Mouse (Mus musculus) heart, adult 2 months (tissue): ENCODE data around the gene Rgs3. TPM values are rescaled to one million over a fixed set of nuclear protein-coding genes. Genes with fewer than 3 reads are reported as not detected.
A peak's percentile ranks its signal among the peaks of the same experiment; 100 is the strongest.

ENCODE experiments used
- DNase-seq, 2 experiments: peaks; one replicate each; pipeline ENCODE4 v3.0.0; 2021
- H3K27ac ChIP-seq: fragments of 200-600 bp; 2 replicates; pipeline ENCODE4 v1.8.1; 2022
- H3K27me3 ChIP-seq: fragments of 200-500 bp; 2 replicates; pipeline ENCODE4 v1.6.1; 2012; ENCODE audit warnings: mild to moderate bottlenecking, low read length, inconsistent platforms, mixed read lengths; ENCODE audit not compliant: control insufficient read depth, insufficient read depth
- H3K36me3 ChIP-seq: fragments of 200-500 bp; 2 replicates; pipeline ENCODE4 v1.6.1; 2012; ENCODE audit warnings: low read length, inconsistent platforms; ENCODE audit not compliant: control insufficient read depth, insufficient read depth
- H3K4me1 ChIP-seq: fragments of 200-500 bp; 2 replicates; pipeline ENCODE4 v1.6.1; 2011; ENCODE audit warnings: low read length; ENCODE audit not compliant: control insufficient read depth, insufficient read depth
- H3K4me3 ChIP-seq: fragments of 200-600 bp; 2 replicates; pipeline ENCODE4 v1.8.1; 2022
- H3K79me2 ChIP-seq: fragments of 200-500 bp; replicated peaks from 2 replicates; pipeline ENCODE4 v1.6.1; 2012; ENCODE audit warnings: mild to moderate bottlenecking, inconsistent platforms, low read length, moderate library complexity, mixed read lengths; ENCODE audit not compliant: control insufficient read depth, insufficient read depth
- H3K9ac ChIP-seq: fragments of 200-500 bp; 2 replicates; pipeline ENCODE4 v1.6.1; 2012; ENCODE audit warnings: low read depth, mild to moderate bottlenecking, control low read depth, inconsistent platforms, low read length, mixed read lengths
- CTCF ChIP-seq: fragments of 200-600 bp; IDR thresholded peaks from 2 replicates; pipeline ENCODE4 v1.8.1; 2022; ENCODE audit warnings: antibody characterized with exemption, mild to moderate bottlenecking, moderate library complexity
- EP300 ChIP-seq: fragments of 200-500 bp; IDR thresholded peaks from 2 replicates; pipeline ENCODE4 v1.6.1; 2011; ENCODE audit warnings: low read depth, low read length, control low read depth; ENCODE audit not compliant: insufficient read depth
- POLR2A ChIP-seq: fragments of 200-500 bp; IDR thresholded peaks from 2 replicates; pipeline ENCODE4 v1.6.1; 2011; ENCODE audit warnings: mild to moderate bottlenecking, low read depth, low read length, control low read depth; ENCODE audit not compliant: insufficient read depth
- WGBS: fragments of 180-500 bp; shearing (Covaris S2); methylation state at CpG from one replicate; pipeline ENCODE4 v1.1.7; 2018; 5-methylcytosine and 5-hydroxymethylcytosine counted together
- intact Hi-C: fragments of 180-260 bp; cut with DNase I; formaldehyde crosslinking; loops from one replicate; pipeline ENCODE4 v1.15.1; 2025
- polyA plus RNA-seq: library from polyadenylated mRNA; depleted of rRNA; stranded (reverse); fragments of >200 nt; gene quantifications from 2 replicates; pipeline ENCODE4 v1.2.3, GENCODE M21; 2012
- total RNA-seq, 2 experiments: library from RNA; stranded (reverse); gene quantifications; 2 replicates each; pipeline ENCODE4 v1.2.3; 2021

Rgs3 gene
- total and polyA plus RNA-seq, 3 experiments = 23.5 to 48.1 (median 33.7) TPM

GRCm38 (mm10) chr4:62698521-62698920, 138.9 kb downstream of the Rgs3 start:
- WGBS = 68% methylated on average over 3 of the region's 3 CpGs
- peaks cover 37% of the 10 kb centered on the region for H3K4me1 ChIP-seq
- H3K9ac ChIP-seq = no peak overlapping the region
- DNase-seq = no peak
- intact Hi-C loops = loop anchor here (2.0 kb wide), 2 partner anchors 30 to 38 kb away; no protein-coding TSS in a partner anchor
- peaks cover 7% of the 10 kb centered on the region for H3K36me3 ChIP-seq
- no peaks in the 10 kb centered on the region for H3K27me3 ChIP-seq
- no peaks in the 10 kb centered on the region for H3K79me2 ChIP-seq
- H3K27ac ChIP-seq = peak overlapping the region; percentile 85; the same call in 1 of the 2 replicates
- no peak overlapping the region for H3K4me3 ChIP-seq
- TF ChIP-seq EP300 = no peak
- TF ChIP-seq POLR2A = no peak
- no peak for TF ChIP-seq CTCF

- Histone ChIP-seq H3K4me3 (peak overlapping the region; percentile 57), H3K79me2 (no peaks in the 10 kb centered on the region), H3K4me1 (peaks cover 32% of the 10 kb centered on the region), H3K27me3 (no peaks in the 10 kb centered on the region), H3K36me3 (peaks cover 7% of the 10 kb centered on the region), H3K9ac (peak overlapping the region; percentile 69), H3K27ac (peak overlapping the region; percentile 85)
- TF ChIP-seq EP300 = peak; percentile 94
- TF ChIP-seq CTCF = peak; percentile 68
- peak; percentile 99 for TF ChIP-seq POLR2A
- peak; percentile 94 to 96 for DNase-seq
- intact Hi-C loops = loop anchor here (2.0 kb wide), 2 partner anchors 29 to 37 kb away; no protein-coding TSS in a partner anchor
- WGBS = under 1% methylated on average over 10 of the region's 10 CpGs
Observed at GRCm38 (mm10) chr4:62699191-62699812, 139.7 kb downstream of the Rgs3 start.

- Histone ChIP-seq H3K9ac (peak overlapping the region; percentile 69), H3K27me3 (no peaks in the 10 kb centered on the region), H3K36me3 (peaks cover 7% of the 10 kb centered on the region), H3K4me1 (peaks cover 29% of the 10 kb centered on the region), H3K27ac (peak overlapping the region; percentile 85), H3K79me2 (no peaks in the 10 kb centered on the region), H3K4me3 (peak overlapping the region; percentile 57)
- 16% methylated on average over 5 of the region's 5 CpGs for WGBS
- intact Hi-C loops = no loop called here
- TF ChIP-seq POLR2A = 0 out of 2 replicates have a peak, but pooled peaks have one; percentile 23
- TF ChIP-seq CTCF = no peak
- DNase-seq = no peak
Observed at GRCm38 (mm10) chr4:62700426-62700825, 140.8 kb downstream of the Rgs3 start.

- DNase-seq = no peak
- Histone ChIP-seq H3K79me2 (no peaks in the 10 kb centered on the region), H3K4me3 (no peak overlapping the region), H3K9ac (0 out of 2 replicates have a peak overlapping the region, but pooled peaks have one; percentile 3), H3K4me1 (peaks cover 15% of the 10 kb centered on the region), H3K36me3 (peaks cover 7% of the 10 kb centered on the region), H3K27ac (no peak overlapping the region), H3K27me3 (no peaks in the 10 kb centered on the region)
- 49% methylated on average over 9 of the region's 9 CpGs for WGBS
- intact Hi-C loops = no loop called here
- TF ChIP-seq CTCF = no peak
- TF ChIP-seq POLR2A = no peak
- no peak for TF ChIP-seq EP300
Observed at GRCm38 (mm10) chr4:62703151-62703550, 143.5 kb downstream of the Rgs3 start.

GRCm38 (mm10) chr4:62704204-62704603, 144.6 kb downstream of the Rgs3 start:
- TF ChIP-seq EP300 (no peak), POLR2A (no peak), CTCF (no peak)
- peaks cover 9% of the 10 kb centered on the region for H3K4me1 ChIP-seq
- H3K36me3 ChIP-seq = peaks cover 5% of the 10 kb centered on the region
- H3K27ac ChIP-seq = no peak overlapping the region
- WGBS = 71% methylated on average over 13 of the region's 13 CpGs
- no peaks in the 10 kb centered on the region for H3K27me3 ChIP-seq
- no peaks in the 10 kb centered on the region for H3K79me2 ChIP-seq
- intact Hi-C loops = no loop called here
- DNase-seq = peak in 1 of 2 experiments; percentile 21
- no peak overlapping the region for H3K4me3 ChIP-seq
- H3K9ac ChIP-seq = no peak overlapping the region

GRCm38 (mm10) chr4:62705013-62705412, 145.4 kb downstream of the Rgs3 start:
- Histone ChIP-seq H3K79me2 (no peaks in the 10 kb centered on the region), H3K27me3 (no peaks in the 10 kb centered on the region), H3K27ac (no peak overlapping the region), H3K9ac (no peak overlapping the region), H3K4me3 (no peak overlapping the region), H3K4me1 (peaks cover 8% of the 10 kb centered on the region), H3K36me3 (peaks cover 5% of the 10 kb centered on the region)
- DNase-seq = peak in 1 of 2 experiments; percentile 32
- WGBS = 43% methylated on average over 10 of the region's 10 CpGs
- intact Hi-C loops = no loop called here
- no peak for TF ChIP-seq POLR2A
- TF ChIP-seq EP300 = no peak
- no peak for TF ChIP-seq CTCF
